Mouse (Mus musculus): ENCODE data around the gene Atp13a3. TPM values are rescaled to one million over a fixed set of nuclear protein-coding genes. Genes with fewer than 3 reads are reported as not detected.
"Not testable (repeated sequence)": the region's sequence is repeated elsewhere in the genome, so short reads cannot be mapped to it uniquely, and the experiment has no call there.

The Atp13a3 gene
- polyA plus RNA-seq (2015; fragmentation: Nextera tagmentation; extraction: Ambion mirVana) = 9.1 and 12.0 TPM in 2 replicates

- Histone ChIP-seq H3K4me1 (ENCODE audit: control insufficient read depth, insufficient read depth, low read length) (no peaks in the 10 kb centered on the region), H3K27me3 (ENCODE audit: control insufficient read depth, insufficient read depth, low read length) (no peaks in the 10 kb centered on the region), H3K4me2 (ENCODE audit: low read depth, low read length) (no peak within 1 kb of the TSS), H3K27ac (ENCODE audit: low read length) (no peak within 1 kb of the TSS), H3K9me3 (replicated peaks; ENCODE audit: control insufficient read depth, low read length) (no peaks in the 10 kb centered on the region), H3K9ac (ENCODE audit: low read length) (no peak within 1 kb of the TSS), H3K4me3 (replicated peaks; ENCODE audit: low read length) (no peak within 1 kb of the TSS), H3K36me3 (ENCODE audit: control insufficient read depth, insufficient read depth, low read length) (no peaks in the 10 kb centered on the region)
- 68% methylated on average over 11 of the region's 11 CpGs for WGBS
- no peak for ATAC-seq (ENCODE audit: insufficient read depth, low FRiP score)
These were observed at the start of gene Atp13a3 for GRCm38 (mm10) chr16:30405925-30406670. Atp13a3 (minus strand) TSS chr16:30405975.

- Histone ChIP-seq H3K27ac (ENCODE audit: low read length) (no peak overlapping the region), H3K9ac (ENCODE audit: low read length) (no peak overlapping the region), H3K36me3 (ENCODE audit: control insufficient read depth, insufficient read depth, low read length) (no peaks in the 10 kb centered on the region), H3K4me2 (ENCODE audit: low read depth, low read length) (no peak overlapping the region), H3K27me3 (ENCODE audit: control insufficient read depth, insufficient read depth, low read length) (no peaks in the 10 kb centered on the region), H3K4me1 (ENCODE audit: control insufficient read depth, insufficient read depth, low read length) (no peaks in the 10 kb centered on the region), H3K9me3 (replicated peaks; ENCODE audit: control insufficient read depth, low read length) (no peaks in the 10 kb centered on the region), H3K4me3 (replicated peaks; ENCODE audit: low read length) (no peak overlapping the region)
- no peak for ATAC-seq (ENCODE audit: insufficient read depth, low FRiP score)
- WGBS = 60% methylated on average over 5 of the region's 5 CpGs
These were observed 47.6 kb upstream of the Atp13a3 start for GRCm38 (mm10) chr16:30453213-30453975.

- 83% methylated on average over 2 of the region's 2 CpGs for WGBS
- H3K9ac ChIP-seq (ENCODE audit: low read length); H3K27me3 ChIP-seq (ENCODE audit: control insufficient read depth, insufficient read depth, low read length); H3K4me2 ChIP-seq (ENCODE audit: low read depth, low read length); H3K36me3 ChIP-seq (ENCODE audit: control insufficient read depth, insufficient read depth, low read length); H3K4me3 ChIP-seq (replicated peaks; ENCODE audit: low read length); H3K4me1 ChIP-seq (ENCODE audit: control insufficient read depth, insufficient read depth, low read length); H3K27ac ChIP-seq (ENCODE audit: low read length); H3K9me3 ChIP-seq (replicated peaks; ENCODE audit: control insufficient read depth, low read length); ATAC-seq (ENCODE audit: insufficient read depth, low FRiP score): not testable (repeated sequence)
These were observed 45.4 kb upstream of the Atp13a3 start for GRCm38 (mm10) chr16:30451174-30451573.

GRCm38 (mm10) chr16:30449017-30449416 lies 43.2 kb upstream of the Atp13a3 start:
- WGBS = 73% methylated on average over 1 of the region's 1 CpGs
- Histone ChIP-seq H3K4me1 (ENCODE audit: control insufficient read depth, insufficient read depth, low read length) (no peaks in the 10 kb centered on the region), H3K36me3 (ENCODE audit: control insufficient read depth, insufficient read depth, low read length) (no peaks in the 10 kb centered on the region), H3K4me3 (replicated peaks; ENCODE audit: low read length) (no peak overlapping the region), H3K27ac (ENCODE audit: low read length) (no peak overlapping the region), H3K9ac (ENCODE audit: low read length) (no peak overlapping the region), H3K4me2 (ENCODE audit: low read depth, low read length) (no peak overlapping the region), H3K27me3 (ENCODE audit: control insufficient read depth, insufficient read depth, low read length) (no peaks in the 10 kb centered on the region), H3K9me3 (replicated peaks; ENCODE audit: control insufficient read depth, low read length) (no peaks in the 10 kb centered on the region)
- no peak for ATAC-seq (ENCODE audit: insufficient read depth, low FRiP score)

- H3K9me3 ChIP-seq (replicated peaks; ENCODE audit: control insufficient read depth, low read length) = no peaks in the 10 kb centered on the region
- 83% methylated on average over 3 of the region's 3 CpGs for WGBS
- no peaks in the 10 kb centered on the region for H3K4me1 ChIP-seq (ENCODE audit: control insufficient read depth, insufficient read depth, low read length)
- ATAC-seq (ENCODE audit: insufficient read depth, low FRiP score) = no peak
- H3K4me2 ChIP-seq (ENCODE audit: low read depth, low read length) = no peak overlapping the region
- H3K9ac ChIP-seq (ENCODE audit: low read length) = no peak overlapping the region
- H3K27me3 ChIP-seq (ENCODE audit: control insufficient read depth, insufficient read depth, low read length) = no peaks in the 10 kb centered on the region
- H3K27ac ChIP-seq (ENCODE audit: low read length) = no peak overlapping the region
- no peak overlapping the region for H3K4me3 ChIP-seq (replicated peaks; ENCODE audit: low read length)
- no peaks in the 10 kb centered on the region for H3K36me3 ChIP-seq (ENCODE audit: control insufficient read depth, insufficient read depth, low read length)
These were observed 42.4 kb upstream of the Atp13a3 start for GRCm38 (mm10) chr16:30448169-30448568.

GRCm38 (mm10) chr16:30447642-30448041 lies 41.9 kb upstream of the Atp13a3 start:
- Histone ChIP-seq H3K27ac (ENCODE audit: low read length) (no peak overlapping the region), H3K4me1 (ENCODE audit: control insufficient read depth, insufficient read depth, low read length) (no peaks in the 10 kb centered on the region), H3K4me3 (replicated peaks; ENCODE audit: low read length) (no peak overlapping the region), H3K9me3 (replicated peaks; ENCODE audit: control insufficient read depth, low read length) (no peaks in the 10 kb centered on the region), H3K9ac (ENCODE audit: low read length) (no peak overlapping the region), H3K36me3 (ENCODE audit: control insufficient read depth, insufficient read depth, low read length) (no peaks in the 10 kb centered on the region), H3K27me3 (ENCODE audit: control insufficient read depth, insufficient read depth, low read length) (no peaks in the 10 kb centered on the region), H3K4me2 (ENCODE audit: low read depth, low read length) (no peak overlapping the region)
- no peak for ATAC-seq (ENCODE audit: insufficient read depth, low FRiP score)
- WGBS = 64% methylated on average over 4 of the region's 4 CpGs

GRCm38 (mm10) chr16:30443411-30443810 lies 37.6 kb upstream of the Atp13a3 start:
- Histone ChIP-seq H3K4me2 (ENCODE audit: low read depth, low read length) (no peak overlapping the region), H3K9me3 (replicated peaks; ENCODE audit: control insufficient read depth, low read length) (no peaks in the 10 kb centered on the region), H3K4me3 (replicated peaks; ENCODE audit: low read length) (no peak overlapping the region), H3K4me1 (ENCODE audit: control insufficient read depth, insufficient read depth, low read length) (no peaks in the 10 kb centered on the region), H3K36me3 (ENCODE audit: control insufficient read depth, insufficient read depth, low read length) (no peaks in the 10 kb centered on the region), H3K27ac (ENCODE audit: low read length) (no peak overlapping the region), H3K27me3 (ENCODE audit: control insufficient read depth, insufficient read depth, low read length) (no peaks in the 10 kb centered on the region), H3K9ac (ENCODE audit: low read length) (no peak overlapping the region)
- no peak for ATAC-seq (ENCODE audit: insufficient read depth, low FRiP score)
- WGBS = 57% methylated on average over 8 of the region's 8 CpGs

GRCm38 (mm10) chr16:30442451-30442850 lies 36.7 kb upstream of the Atp13a3 start:
- ATAC-seq (ENCODE audit: insufficient read depth, low FRiP score) = no peak
- no peak overlapping the region for H3K4me2 ChIP-seq (ENCODE audit: low read depth, low read length)
- 80% methylated on average over 2 of the region's 2 CpGs for WGBS
- H3K27me3 ChIP-seq (ENCODE audit: control insufficient read depth, insufficient read depth, low read length) = no peaks in the 10 kb centered on the region
- H3K36me3 ChIP-seq (ENCODE audit: control insufficient read depth, insufficient read depth, low read length) = no peaks in the 10 kb centered on the region
- no peaks in the 10 kb centered on the region for H3K9me3 ChIP-seq (replicated peaks; ENCODE audit: control insufficient read depth, low read length)
- H3K4me1 ChIP-seq (ENCODE audit: control insufficient read depth, insufficient read depth, low read length) = no peaks in the 10 kb centered on the region
- no peak overlapping the region for H3K9ac ChIP-seq (ENCODE audit: low read length)
- no peak overlapping the region for H3K4me3 ChIP-seq (replicated peaks; ENCODE audit: low read length)
- no peak overlapping the region for H3K27ac ChIP-seq (ENCODE audit: low read length)

- H3K4me2 ChIP-seq (ENCODE audit: low read depth, low read length) = no peak overlapping the region
- no peaks in the 10 kb centered on the region for H3K4me1 ChIP-seq (ENCODE audit: control insufficient read depth, insufficient read depth, low read length)
- H3K9ac ChIP-seq (ENCODE audit: low read length) = no peak overlapping the region
- H3K27ac ChIP-seq (ENCODE audit: low read length) = no peak overlapping the region
- no peaks in the 10 kb centered on the region for H3K27me3 ChIP-seq (ENCODE audit: control insufficient read depth, insufficient read depth, low read length)
- ATAC-seq (ENCODE audit: insufficient read depth, low FRiP score) = no peak
- 76% methylated on average over 4 of the region's 4 CpGs for WGBS
- H3K36me3 ChIP-seq (ENCODE audit: control insufficient read depth, insufficient read depth, low read length) = no peaks in the 10 kb centered on the region
- H3K9me3 ChIP-seq (replicated peaks; ENCODE audit: control insufficient read depth, low read length) = no peaks in the 10 kb centered on the region
- no peak overlapping the region for H3K4me3 ChIP-seq (replicated peaks; ENCODE audit: low read length)
These were observed 35.6 kb upstream of the Atp13a3 start for GRCm38 (mm10) chr16:30441409-30441808.
